Mouse (Mus musculus) midbrain, embryonic 14.5 days (tissue): ENCODE data around the gene Mybbp1a. TPM values are rescaled to one million over a fixed set of nuclear protein-coding genes. Genes with fewer than 3 reads are reported as not detected.

Experiments used
- ATAC-seq: fragments of 200-750 bp; cut with Nextera tagmentation; 2 replicates; pipeline ENCODE4 v1.8.0; 2017; ENCODE audit warnings: moderate number of reproducible peaks, moderate library complexity; ENCODE audit not compliant: low FRiP score, low TSS enrichment
- DNase-seq: peaks from one replicate; pipeline ENCODE4 v3.0.0-alpha.2; 2015
- H3K27ac ChIP-seq: fragments of 300-500 bp; sonication (generic); replicated peaks from 2 replicates; pipeline ENCODE4 v1.5.1; 2014; ENCODE audit warnings: mild to moderate bottlenecking, low read depth, low read length, moderate library complexity
- H3K27me3 ChIP-seq: fragments of 300-500 bp; sonication (generic); 2 replicates; pipeline ENCODE4 v1.6.1; 2014; ENCODE audit warnings: low read length, control low read depth, mixed read lengths; ENCODE audit not compliant: control insufficient read depth, insufficient read depth
- H3K36me3 ChIP-seq: fragments of 300-500 bp; sonication (generic); 2 replicates; pipeline ENCODE4 v1.6.1; 2014; ENCODE audit warnings: low read length, control low read depth; ENCODE audit not compliant: control insufficient read depth, insufficient read depth
- H3K4me1 ChIP-seq: fragments of 300-500 bp; sonication (generic); 2 replicates; pipeline ENCODE4 v1.6.1; 2014; ENCODE audit warnings: mild to moderate bottlenecking, antibody characterized with exemption, low read length, control low read depth; ENCODE audit not compliant: control insufficient read depth, insufficient read depth
- H3K4me2 ChIP-seq: fragments of 300-500 bp; sonication (generic); 2 replicates; pipeline ENCODE4 v1.6.1; 2014; ENCODE audit warnings: mild to moderate bottlenecking, low read length, moderate library complexity
- H3K4me3 ChIP-seq: fragments of 300-500 bp; sonication (generic); replicated peaks from 2 replicates; pipeline ENCODE4 v1.5.1; 2014; ENCODE audit warnings: low read depth, low read length
- H3K9ac ChIP-seq: fragments of 300-500 bp; sonication (generic); replicated peaks from 2 replicates; pipeline ENCODE4 v1.6.1; 2014; ENCODE audit warnings: mild to moderate bottlenecking, low read length, moderate library complexity
- H3K9me3 ChIP-seq: fragments of 300-500 bp; sonication (generic); 2 replicates; pipeline ENCODE4 v1.6.1; 2016; ENCODE audit warnings: low read length, control low read depth, mixed read lengths; ENCODE audit not compliant: control insufficient read depth
- WGBS: fragments of 180-500 bp; shearing (Covaris S2); extraction: QIAGEN DNeasy Blood & Tissue Kit; methylation state at CpG from one replicate; pipeline ENCODE4 v1.1.7; 2014; 5-methylcytosine and 5-hydroxymethylcytosine counted together
- polyA plus RNA-seq: library from polyadenylated mRNA; unstranded; fragments of >200 nt; fragmentation: Nextera tagmentation; extraction: Ambion mirVana; gene quantifications from 2 replicates; pipeline ENCODE4 v1.2.1, GENCODE M21; 2014

The Mybbp1a gene
- polyA plus RNA-seq, 1 experiment from 2014 or later = 66.0 TPM

DNA sequence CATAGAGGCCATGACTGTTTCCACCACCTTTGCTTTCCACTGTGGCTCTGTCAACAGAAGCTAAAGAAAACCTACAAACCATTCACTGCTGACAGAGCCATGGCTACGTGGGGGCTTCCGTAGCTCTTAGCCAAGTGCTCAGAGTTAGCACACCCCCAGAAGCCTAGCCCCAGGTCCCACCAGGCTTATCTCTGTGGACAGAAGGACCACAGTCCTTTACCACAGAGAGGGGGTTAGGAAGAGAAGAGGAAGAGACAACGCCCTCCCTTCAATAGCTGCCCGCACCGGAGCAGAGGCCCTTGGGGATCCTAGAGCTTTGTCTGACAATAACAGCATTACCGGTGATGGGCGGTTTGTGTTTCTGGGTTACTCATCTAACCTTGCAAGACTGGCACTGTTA, 34.3 kb downstream of the Mybbp1a start:
- Histone ChIP-seq H3K4me1 (peaks cover 9% of the 10 kb centered on the region; the same call in 1 of the 2 replicates), H3K9ac (no peak overlapping the region), H3K9me3 (no peaks in the 10 kb centered on the region), H3K27ac (no peak overlapping the region), H3K4me2 (no peak overlapping the region), H3K27me3 (no peaks in the 10 kb centered on the region), H3K4me3 (no peak overlapping the region), H3K36me3 (peaks cover 3% of the 10 kb centered on the region; the same call in 1 of the 2 replicates)
- no peak for DNase-seq
- WGBS = 79% methylated on average over 7 of the region's 7 CpGs
- no peak for ATAC-seq

GRCm38 (mm10) chr11:72476074-72476625, 35.0 kb downstream of the Mybbp1a start:
- DNase-seq (no peak), ATAC-seq (no peak)
- no peak overlapping the region for H3K4me2 ChIP-seq
- H3K9me3 ChIP-seq = no peaks in the 10 kb centered on the region
- H3K36me3 ChIP-seq = peaks cover 3% of the 10 kb centered on the region; the same call in 1 of the 2 replicates
- H3K9ac ChIP-seq = no peak overlapping the region
- no peak overlapping the region for H3K27ac ChIP-seq
- H3K4me1 ChIP-seq = peaks cover 9% of the 10 kb centered on the region; the same call in 1 of the 2 replicates
- no peaks in the 10 kb centered on the region for H3K27me3 ChIP-seq
- 79% methylated on average over 7 of the region's 7 CpGs for WGBS
- H3K4me3 ChIP-seq = no peak overlapping the region

DNA sequence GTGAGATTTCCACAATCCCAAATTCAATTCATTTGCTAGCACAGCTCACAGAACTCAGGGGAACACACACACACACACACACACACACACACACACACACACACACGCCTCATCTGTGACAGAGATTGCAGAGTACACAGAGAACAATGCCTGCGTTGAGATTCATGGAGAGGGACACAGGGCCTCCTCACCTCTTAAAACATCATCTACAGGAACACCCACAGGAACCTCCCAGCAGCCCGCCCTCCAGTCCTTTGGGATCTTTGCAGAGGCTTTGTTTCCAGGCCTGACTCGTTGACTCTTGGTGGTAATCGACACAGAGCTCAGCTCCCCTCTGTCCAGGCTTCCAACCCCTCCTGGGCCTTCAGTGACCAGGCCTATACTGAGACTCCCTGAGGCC, 36.0 kb downstream of the Mybbp1a start:
- H3K36me3 ChIP-seq = peaks cover under 1% of the 10 kb centered on the region; the same call in 1 of the 2 replicates
- H3K4me1 ChIP-seq = peaks cover 9% of the 10 kb centered on the region; the same call in 1 of the 2 replicates
- H3K27ac ChIP-seq = 0 out of 2 replicates have a peak overlapping the region, but pooled peaks have one; percentile 26
- ATAC-seq (no peak), DNase-seq (no peak)
- H3K27me3 ChIP-seq = no peaks in the 10 kb centered on the region
- no peak overlapping the region for H3K4me2 ChIP-seq
- H3K9ac ChIP-seq = no peak overlapping the region
- H3K4me3 ChIP-seq = no peak overlapping the region
- 37% methylated on average over 5 of the region's 5 CpGs for WGBS
- H3K9me3 ChIP-seq = no peaks in the 10 kb centered on the region

DNA sequence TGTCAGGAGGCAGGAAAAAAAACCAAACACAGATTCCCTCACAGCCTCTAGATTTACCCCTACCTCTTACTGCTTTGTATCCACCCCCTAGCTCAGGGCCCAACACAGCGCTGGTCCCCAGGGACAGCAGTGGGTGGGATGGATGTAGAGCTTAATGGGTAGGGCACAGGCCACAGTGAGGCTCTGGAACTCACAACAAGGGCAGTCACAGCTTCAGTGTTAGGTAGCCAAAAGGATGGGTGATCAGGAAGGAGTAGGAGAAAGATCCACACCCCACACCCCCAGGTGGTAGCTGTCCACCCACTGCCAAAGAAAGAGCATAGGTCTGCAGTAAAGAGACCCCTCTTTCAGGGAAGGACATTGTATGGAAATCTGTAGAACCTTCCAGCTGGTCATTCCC, 36.5 kb downstream of the Mybbp1a start:
- H3K4me2 ChIP-seq = no peak overlapping the region
- WGBS = 90% methylated on average over 1 of the region's 1 CpGs
- ATAC-seq (no peak), DNase-seq (no peak)
- no peak overlapping the region for H3K9ac ChIP-seq
- no peaks in the 10 kb centered on the region for H3K9me3 ChIP-seq
- H3K36me3 ChIP-seq = no peaks in the 10 kb centered on the region; the same call in 1 of the 2 replicates
- H3K4me1 ChIP-seq = peaks cover 9% of the 10 kb centered on the region; the same call in 1 of the 2 replicates
- H3K27me3 ChIP-seq = no peaks in the 10 kb centered on the region
- H3K4me3 ChIP-seq = no peak overlapping the region
- H3K27ac ChIP-seq = no peak overlapping the region

DNA sequence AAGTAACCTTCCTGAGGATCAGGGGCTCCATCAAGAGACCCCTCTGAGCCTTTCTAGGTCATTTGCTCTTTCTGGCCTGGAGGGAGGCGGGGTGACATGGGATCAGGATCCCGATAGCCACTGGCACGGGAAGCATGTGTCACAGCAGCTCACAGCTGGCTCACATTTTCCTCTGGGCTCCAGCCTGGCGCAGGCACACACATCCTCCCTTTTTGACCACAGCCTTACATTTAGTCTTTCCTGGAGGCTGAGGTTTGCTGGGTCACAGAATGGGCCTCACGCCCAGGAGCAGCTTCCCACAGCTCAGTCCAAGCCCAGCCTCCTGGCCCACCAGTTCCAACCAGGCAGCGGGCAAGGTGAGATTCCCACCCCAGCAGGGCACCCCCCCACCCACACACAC, 37.1 kb downstream of the Mybbp1a start:
- Histone ChIP-seq H3K36me3 (no peaks in the 10 kb centered on the region; the same call in 1 of the 2 replicates), H3K4me3 (no peak overlapping the region), H3K9ac (0 out of 2 replicates have a peak overlapping the region, but pooled peaks have one; percentile 4), H3K27ac (no peak overlapping the region), H3K9me3 (no peaks in the 10 kb centered on the region), H3K27me3 (no peaks in the 10 kb centered on the region), H3K4me1 (peaks cover 9% of the 10 kb centered on the region; the same call in 1 of the 2 replicates), H3K4me2 (no peak overlapping the region)
- WGBS = 84% methylated on average over 6 of the region's 6 CpGs
- DNase-seq = no peak
- ATAC-seq = no peak

- ATAC-seq = no peak
- no peak overlapping the region for H3K9ac ChIP-seq
- H3K4me2 ChIP-seq = no peak overlapping the region
- H3K27ac ChIP-seq = no peak overlapping the region
- DNase-seq = no peak
- H3K4me1 ChIP-seq = peaks cover 9% of the 10 kb centered on the region; the same call in 1 of the 2 replicates
- WGBS = 86% methylated on average over 2 of the region's 2 CpGs
- H3K36me3 ChIP-seq = no peaks in the 10 kb centered on the region
- H3K4me3 ChIP-seq = no peak overlapping the region
- H3K9me3 ChIP-seq = no peaks in the 10 kb centered on the region
- H3K27me3 ChIP-seq = no peaks in the 10 kb centered on the region
Measured at GRCm38 (mm10) chr11:72479499-72479898, 38.3 kb downstream of the Mybbp1a start.

DNA sequence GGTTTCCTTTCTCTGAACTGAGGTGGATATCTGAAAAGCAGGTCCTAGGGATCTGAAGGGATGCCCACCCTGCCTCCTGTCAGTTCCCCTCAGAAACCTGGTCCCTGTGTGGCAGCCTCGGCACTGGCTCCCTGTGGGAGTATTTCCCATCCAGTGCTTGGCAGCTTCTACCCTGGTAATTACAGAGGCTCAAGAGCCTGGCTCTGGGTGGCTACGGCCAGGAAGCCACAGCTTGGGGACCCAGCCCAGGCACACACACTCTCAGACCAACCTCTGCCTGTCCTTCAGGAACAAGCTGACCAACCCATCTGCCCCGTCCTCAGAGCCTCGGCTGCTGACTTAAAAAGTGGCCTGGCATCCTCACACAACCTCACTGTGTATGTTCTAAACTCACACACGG, 40.2 kb downstream of the Mybbp1a start:
- 78% methylated on average over 5 of the region's 5 CpGs for WGBS
- Histone ChIP-seq H3K4me3 (no peak overlapping the region), H3K27ac (no peak overlapping the region), H3K4me2 (no peak overlapping the region), H3K9ac (no peak overlapping the region), H3K9me3 (no peaks in the 10 kb centered on the region), H3K4me1 (peaks cover 21% of the 10 kb centered on the region), H3K27me3 (no peaks in the 10 kb centered on the region), H3K36me3 (no peaks in the 10 kb centered on the region)
- ATAC-seq (no peak), DNase-seq (no peak)

DNA sequence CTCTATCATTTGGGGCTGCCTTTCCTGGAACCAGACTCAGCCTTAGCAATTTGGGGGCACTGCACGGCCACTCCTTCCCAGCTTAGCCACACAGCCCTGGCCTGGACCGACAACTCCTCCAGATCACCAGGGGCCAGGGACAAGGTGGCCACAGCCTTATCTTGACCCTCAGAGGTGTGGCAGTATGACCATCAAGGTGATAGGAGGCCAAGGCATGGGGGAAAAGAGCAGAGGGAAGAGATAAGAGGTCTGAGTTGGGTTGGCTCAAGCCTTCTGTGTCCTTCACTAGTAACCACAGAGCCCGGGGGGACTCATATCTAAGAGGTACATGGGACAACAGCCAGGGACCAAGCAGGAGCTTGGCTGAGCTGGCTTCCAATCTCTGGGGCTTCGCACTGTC, 40.8 kb downstream of the Mybbp1a start:
- DNase-seq (no peak), ATAC-seq (no peak)
- H3K9ac ChIP-seq = no peak overlapping the region
- H3K4me1 ChIP-seq = peaks cover 19% of the 10 kb centered on the region
- no peak overlapping the region for H3K27ac ChIP-seq
- no peak overlapping the region for H3K4me2 ChIP-seq
- no peak overlapping the region for H3K4me3 ChIP-seq
- WGBS = 86% methylated on average over 4 of the region's 4 CpGs
- H3K36me3 ChIP-seq = no peaks in the 10 kb centered on the region
- no peaks in the 10 kb centered on the region for H3K9me3 ChIP-seq
- H3K27me3 ChIP-seq = no peaks in the 10 kb centered on the region

GRCm38 (mm10) chr11:72484549-72484948, 43.4 kb downstream of the Mybbp1a start:
- H3K9ac ChIP-seq = no peak overlapping the region
- H3K4me1 ChIP-seq = peaks cover 23% of the 10 kb centered on the region
- no peak for DNase-seq
- no peaks in the 10 kb centered on the region for H3K27me3 ChIP-seq
- 75% methylated on average over 6 of the region's 6 CpGs for WGBS
- H3K36me3 ChIP-seq = no peaks in the 10 kb centered on the region
- no peak for ATAC-seq
- H3K27ac ChIP-seq = no peak overlapping the region
- H3K4me2 ChIP-seq = no peak overlapping the region
- no peak overlapping the region for H3K4me3 ChIP-seq
- H3K9me3 ChIP-seq = no peaks in the 10 kb centered on the region
